15 mouse cellular contexts compared by ENCODE assay signal in the genomic region with DNA sequence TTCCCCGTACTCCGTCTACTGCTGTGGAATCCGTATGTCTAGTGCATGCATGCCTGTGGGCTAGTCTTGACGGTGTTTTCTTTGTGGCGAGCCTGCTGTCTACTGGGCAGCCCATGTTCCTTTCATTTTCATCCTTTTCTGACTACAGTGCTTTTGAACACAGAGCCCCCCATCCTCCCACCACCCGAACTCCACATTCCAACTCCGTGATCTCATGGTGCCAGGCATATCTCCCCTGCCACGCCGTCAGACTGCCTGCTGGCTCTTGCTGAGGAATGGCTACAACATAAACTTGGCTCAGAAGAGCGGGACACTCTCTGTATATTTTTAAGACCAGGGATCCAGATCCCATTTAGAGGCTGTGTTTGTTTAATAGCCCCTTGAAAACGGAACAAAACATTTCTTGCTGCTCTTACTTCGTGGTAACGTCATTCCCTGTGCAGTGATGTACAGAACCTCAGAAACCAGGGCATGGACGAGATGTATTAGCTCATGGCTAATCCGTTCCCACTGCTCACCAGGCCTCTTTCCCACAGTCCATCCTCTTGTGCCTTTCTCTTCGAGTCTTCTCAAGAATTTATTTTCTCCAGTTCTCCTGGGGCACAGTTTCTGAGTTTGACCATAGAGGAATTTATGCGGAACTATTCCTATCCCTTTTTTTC. TPM values are rescaled to one million over a fixed set of nuclear protein-coding genes. Genes with fewer than 3 reads are reported as not detected.
DNase-seq lines count a peak whose midpoint lies in the region; ATAC-seq and TF ChIP-seq lines count a peak whose summit lies in the region.
"Had no signal": no experiment of that assay in that cellular context is flagged by ENCODE, and none has a peak within 500 bp of the region (broad histone marks: within the 10 kb centered on the region; RNA-seq: fewer than 3 reads in every experiment).

No protein-coding gene starts in this region.

- H3K9me3 ChIP-seq in heart, embryonic 13.5 days = no peaks in the 10 kb centered on the region
- no peaks in the 10 kb centered on the region for H3K9me3 ChIP-seq in intestine, embryonic 14.5 days (ENCODE audit: control insufficient read depth, low read length)
- H3K9me3 ChIP-seq in hindbrain, embryonic 14.5 days (ENCODE audit: control insufficient read depth, low read length) = no peaks in the 10 kb centered on the region
- H3K9me3 ChIP-seq: midbrain, embryonic 13.5 days had no signal

- peak overlapping the region; percentile 40 for H3K4me2 ChIP-seq in heart, embryonic 13.5 days
- 0 out of 2 replicates have a peak overlapping the region, but pooled peaks have one; percentile 4 for H3K4me2 ChIP-seq in intestine, embryonic 14.5 days (ENCODE audit: low read length)
- no peak overlapping the region for H3K4me2 ChIP-seq in hindbrain, embryonic 14.5 days (replicated peaks)
- H3K4me2 ChIP-seq: midbrain, embryonic 13.5 days had no signal

- 0 out of 2 replicates have a peak overlapping the region, but pooled peaks have one; percentile 14 for H3K9ac ChIP-seq in heart, embryonic 13.5 days
- no peak overlapping the region for H3K9ac ChIP-seq in intestine, embryonic 14.5 days (ENCODE audit: low read length)
- no peak overlapping the region for H3K9ac ChIP-seq in hindbrain, embryonic 14.5 days
- H3K9ac ChIP-seq: liver, postnatal 0 days; midbrain, embryonic 13.5 days had no signal

- CTCF ChIA-PET in Patski (lab: Charles Lee) = interaction anchor here (1.2 to 1.3 kb wide), 2 partner anchors 13 to 17 kb away, joined by 3 to 4 read pairs; no protein-coding TSS in a partner anchor

- no peak for ATAC-seq in heart, embryonic 13.5 days (ENCODE audit: extremely low read depth, insufficient number of reproducible peaks, low FRiP score, low TSS enrichment)
- peak; percentile 41 for ATAC-seq in Patski
- no peak for ATAC-seq in intestine, embryonic 14.5 days (replicated peaks; ENCODE audit: low FRiP score, low TSS enrichment, low read depth)
- ATAC-seq in hindbrain, embryonic 14.5 days (ENCODE audit: low FRiP score) = no peak
- ATAC-seq: liver, postnatal 0 days; midbrain, embryonic 13.5 days had no signal

- H3K27me3 ChIP-seq in heart, embryonic 13.5 days (replicated peaks) = no peaks in the 10 kb centered on the region
- H3K27me3 ChIP-seq in Patski = no peaks in the 10 kb centered on the region
- no peaks in the 10 kb centered on the region for H3K27me3 ChIP-seq in intestine, embryonic 14.5 days (replicated peaks; ENCODE audit: control insufficient read depth, insufficient read depth, low read length)
- H3K27me3 ChIP-seq in hindbrain, embryonic 14.5 days (ENCODE audit: control insufficient read depth, insufficient read depth, low read length) = no peaks in the 10 kb centered on the region
- H3K27me3 ChIP-seq: midbrain, embryonic 13.5 days had no signal

- H3K4me1 ChIP-seq in heart, embryonic 13.5 days = peaks cover 18% of the 10 kb centered on the region
- H3K4me1 ChIP-seq in intestine, embryonic 14.5 days (replicated peaks; ENCODE audit: control insufficient read depth, insufficient read depth, low read length) = peaks cover 3% of the 10 kb centered on the region; the same call in 1 of the 2 replicates
- H3K4me1 ChIP-seq in hindbrain, embryonic 14.5 days (replicated peaks; ENCODE audit: control insufficient read depth, insufficient read depth, low read length) = no peaks in the 10 kb centered on the region
- H3K4me1 ChIP-seq: midbrain, embryonic 13.5 days had no signal

- no peaks in the 10 kb centered on the region for H3K36me3 ChIP-seq in heart, embryonic 13.5 days
- no peaks in the 10 kb centered on the region for H3K36me3 ChIP-seq in intestine, embryonic 14.5 days (ENCODE audit: control insufficient read depth, insufficient read depth, low read length)
- no peaks in the 10 kb centered on the region for H3K36me3 ChIP-seq in hindbrain, embryonic 14.5 days (replicated peaks; ENCODE audit: control insufficient read depth, insufficient read depth)
- H3K36me3 ChIP-seq: midbrain, embryonic 13.5 days had no signal

- 50% methylated on average over 17 of the region's 17 CpGs for WGBS in heart, embryonic 13.5 days
- WGBS in intestine, embryonic 14.5 days = 46% methylated on average over 17 of the region's 17 CpGs
- WGBS in hindbrain, embryonic 14.5 days = 85% methylated on average over 17 of the region's 17 CpGs

- TF ChIP-seq CTCF in Patski (IDR thresholded peaks at IDR 0.05) = no peak

- H3K27ac ChIP-seq in heart, embryonic 13.5 days (replicated peaks) = peak overlapping the region; percentile 79
- H3K27ac ChIP-seq in intestine, embryonic 14.5 days (ENCODE audit: low read depth) = peak overlapping the region; percentile 3; the same call in 1 of the 2 replicates
- H3K27ac ChIP-seq in hindbrain, embryonic 14.5 days = no peak overlapping the region
- H3K27ac ChIP-seq: midbrain, embryonic 13.5 days had no signal

- no peak overlapping the region for H3K4me3 ChIP-seq in heart, embryonic 13.5 days
- H3K4me3 ChIP-seq in intestine, embryonic 14.5 days (ENCODE audit: low read depth, low read length) = no peak overlapping the region
- H3K4me3 ChIP-seq in hindbrain, embryonic 14.5 days (replicated peaks; ENCODE audit: low read length) = no peak overlapping the region
- H3K4me3 ChIP-seq: midbrain, embryonic 13.5 days had no signal

- DNase-seq in heart, adult 9 months (ENCODE audit: low spot score in 2 of 2) = no peak
- DNase-seq in Patski (ENCODE audit: low read depth, low spot score) = no peak
- DNase-seq in intestine, embryonic 14.5 days (ENCODE audit: low spot score) = no peak
- peak; percentile 29 for DNase-seq in mesoderm, embryonic 11.5 days (ENCODE audit: low read depth, low spot score)
- no peak for DNase-seq in hindbrain, embryonic 14.5 days (ENCODE audit: low spot score)
- DNase-seq in gastrocnemius, postnatal 4 days (ENCODE audit: low spot score in 2 of 2) = no peak
- DNase-seq: adrenal gland, adult 8-10 months; B cell, adult 2 months; layer of hippocampus, postnatal 36 days; liver, postnatal 0 days; thymus, postnatal 25 days had no signal

- POLR2A ChIA-PET in Patski (lab: Charles Lee) = no interaction called here

- in situ Hi-C loops in Patski (cut with MboI; ENCODE audit: low pct_unique_long_range_greater_than_20kb) = no loop called here

RNA-seq across cellular contexts. Expression of a gene that starts 42.6 kb away (rescaled TPM):
- 7.7 and 8.4 TPM in 2 replicates for polyA plus RNA-seq in heart, embryonic 13.5 days (2015; fragmentation: Nextera tagmentation; extraction: Ambion mirVana)
- polyA plus RNA-seq in Patski (2021) = 17.9 TPM
- 8.6 and 10.9 TPM in 2 replicates for polyA plus RNA-seq in intestine, embryonic 14.5 days (2014; fragmentation: Nextera tagmentation; extraction: Ambion mirVana)
- polyA plus RNA-seq in hindbrain, embryonic 14.5 days (2014; fragmentation: Nextera tagmentation; extraction: Ambion mirVana) = 4.6 and 5.4 TPM in 2 replicates
- total RNA-seq in gastrocnemius, postnatal 4 days (2021) = 1 to 10 TPM; 7.6 to 7.9 TPM

RNA-seq across cellular contexts. Expression of a gene that starts 56.7 kb away (rescaled TPM):
- 0.09 and 0.14 TPM in 2 replicates for polyA plus RNA-seq in heart, embryonic 13.5 days (2015; fragmentation: Nextera tagmentation; extraction: Ambion mirVana)
- 0.13 TPM for polyA plus RNA-seq in Patski (2021)
- 0.12 TPM in 1 of 2 replicates, not detected in the other for polyA plus RNA-seq in intestine, embryonic 14.5 days (2014; fragmentation: Nextera tagmentation; extraction: Ambion mirVana)
- 0.32 and 0.82 TPM in 2 replicates for polyA plus RNA-seq in hindbrain, embryonic 14.5 days (2014; fragmentation: Nextera tagmentation; extraction: Ambion mirVana)
- total RNA-seq in gastrocnemius, postnatal 4 days (2021) = 100 to 1,000 TPM; 111 to 117 TPM
- total RNA-seq: granulocyte monocyte progenitor cell, adult 5-6 weeks had no signal
- polyA plus RNA-seq: large intestine, adult 2 months had no signal
